Mouse (Mus musculus) hindlimb bud, embryonic 11.5 days (tissue): ENCODE data around the gene Oxld1.

Experiments
- DNase-seq: peaks from one replicate; pipeline ENCODE4 v3.0.0-alpha.2; 2012; ENCODE audit warnings: low read depth, low spot score; ENCODE audit errors: extremely low spot score

Oxld1 gene

GRCm38 (mm10) chr11:120457772-120458751, at the start of gene Oxld1, which contains the start of gene Ccdc137:
Gene Oxld1 (minus strand): TSS chr11:120458068.
Gene Ccdc137 (plus strand): TSS chr11:120458115.
- peak; percentile 41 for DNase-seq

- no peak for DNase-seq
Measured at GRCm38 (mm10) chr11:120506899-120507298, 49.0 kb upstream of the Oxld1 start.

- no peak for DNase-seq
Measured at GRCm38 (mm10) chr11:120505661-120506060, 47.8 kb upstream of the Oxld1 start.

DNA sequence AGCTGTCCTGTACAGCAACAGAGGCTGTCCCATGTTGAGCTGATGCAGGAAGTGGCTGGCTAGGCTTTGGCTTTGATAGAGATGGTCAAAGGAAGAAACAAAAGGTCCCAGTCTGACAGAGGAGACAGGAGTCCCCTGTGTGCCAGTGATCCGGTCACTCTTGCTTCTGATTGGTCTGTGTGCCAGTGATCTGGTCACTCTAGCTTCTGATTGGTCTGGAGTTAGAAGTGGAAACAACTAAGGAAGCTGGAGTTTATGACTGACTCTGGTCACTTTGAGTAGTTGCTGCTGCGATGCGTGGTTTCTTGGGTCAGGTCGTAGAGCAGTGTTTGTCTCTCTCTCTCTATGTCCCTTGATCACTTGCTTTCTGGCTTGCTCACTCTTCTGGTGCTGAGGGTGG, 43.8 kb upstream of the Oxld1 start:
- DNase-seq: no peak

GRCm38 (mm10) chr11:120501018-120501417, 43.1 kb upstream of the Oxld1 start:
- DNase-seq: no peak

- DNase-seq: no peak
Measured at GRCm38 (mm10) chr11:120500357-120500756, 42.5 kb upstream of the Oxld1 start.

GRCm38 (mm10) chr11:120499894-120500293, 42.0 kb upstream of the Oxld1 start:
- DNase-seq: no peak

DNA sequence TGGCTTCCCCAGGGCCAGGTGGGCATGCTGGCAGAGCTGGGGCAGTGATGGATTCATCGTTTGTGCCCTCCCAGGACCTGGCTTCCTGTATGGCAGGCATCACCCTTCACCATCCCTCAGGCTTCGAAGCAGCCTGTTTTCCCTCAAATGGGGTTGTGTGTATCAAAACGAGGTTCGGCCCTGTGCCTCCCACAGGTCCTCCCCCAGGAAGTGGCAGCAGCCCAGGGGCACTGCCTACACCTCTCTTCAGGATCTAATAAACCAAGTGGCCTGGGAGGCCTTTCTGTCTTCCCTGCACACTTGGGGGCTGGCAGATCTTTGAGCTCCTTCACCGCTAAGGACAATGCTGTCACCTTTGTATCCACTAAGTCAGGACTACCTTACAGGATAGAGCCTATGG, 41.0 kb upstream of the Oxld1 start:
- DNase-seq: no peak

DNA sequence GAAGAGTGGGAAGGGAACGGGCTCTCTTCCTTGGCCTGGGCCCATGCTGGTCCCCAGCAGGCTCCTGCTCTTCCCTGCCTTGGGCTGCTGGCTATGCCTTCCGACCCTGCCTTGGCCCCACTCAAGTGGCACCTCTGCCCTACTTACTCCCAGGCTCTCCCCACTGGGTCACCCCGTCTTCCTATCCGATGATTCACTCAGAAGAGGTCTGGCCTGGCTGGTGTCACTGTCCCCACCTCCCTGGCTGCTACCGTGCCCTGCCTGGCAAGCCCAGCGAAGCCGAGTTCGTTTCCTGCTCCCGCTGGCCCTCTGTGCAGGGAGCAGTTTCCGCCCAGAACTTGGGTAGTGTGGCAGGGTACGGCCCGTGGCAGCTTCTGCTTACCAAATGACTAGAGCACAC, 40.4 kb upstream of the Oxld1 start:
- DNase-seq: no peak

DNA sequence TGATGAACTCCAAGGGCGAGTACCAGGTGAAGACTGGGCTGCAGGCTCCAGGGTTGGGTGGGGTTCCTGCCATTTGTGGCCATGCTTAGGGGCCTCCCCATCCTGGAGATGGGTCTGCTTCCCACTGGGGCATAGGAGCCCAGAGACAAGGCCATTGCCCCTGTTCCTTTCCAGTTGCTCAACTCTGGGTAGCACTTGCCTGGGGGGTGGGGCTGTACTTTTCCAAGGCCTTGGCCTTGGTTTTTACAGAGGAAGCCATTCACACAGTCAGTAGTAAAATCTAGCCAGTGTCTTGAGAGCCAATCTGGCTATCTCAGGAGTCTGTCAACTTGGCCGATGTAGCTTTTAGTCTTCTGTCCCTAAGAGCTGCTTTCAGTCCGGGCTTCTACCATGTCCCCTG, 39.6 kb upstream of the Oxld1 start:
- DNase-seq: no peak

DNA sequence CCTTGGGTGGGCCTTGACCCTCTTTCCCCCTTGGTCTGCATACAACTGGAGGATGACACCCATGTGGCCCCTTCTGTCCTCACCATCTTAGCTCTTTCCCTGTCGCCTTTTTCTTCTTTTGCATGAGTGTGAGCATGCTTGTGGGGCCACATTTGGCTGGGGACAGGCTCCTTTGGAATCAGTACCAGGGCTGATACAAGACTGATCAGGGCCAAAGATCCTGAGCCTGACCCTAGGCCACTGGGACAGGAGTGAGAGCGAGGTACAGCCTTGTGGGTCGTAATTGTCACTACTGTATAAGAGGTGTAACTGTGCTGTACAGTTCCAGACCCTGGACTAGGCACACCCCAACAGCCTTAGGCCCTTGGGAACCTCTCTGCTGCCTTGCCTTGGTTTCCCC, 36.0 kb upstream of the Oxld1 start:
- no peak for DNase-seq

GRCm38 (mm10) chr11:120493351-120493750, 35.5 kb upstream of the Oxld1 start:
- no peak for DNase-seq

- DNase-seq: no peak
Measured at GRCm38 (mm10) chr11:120492878-120493203, 35.0 kb upstream of the Oxld1 start.

DNA sequence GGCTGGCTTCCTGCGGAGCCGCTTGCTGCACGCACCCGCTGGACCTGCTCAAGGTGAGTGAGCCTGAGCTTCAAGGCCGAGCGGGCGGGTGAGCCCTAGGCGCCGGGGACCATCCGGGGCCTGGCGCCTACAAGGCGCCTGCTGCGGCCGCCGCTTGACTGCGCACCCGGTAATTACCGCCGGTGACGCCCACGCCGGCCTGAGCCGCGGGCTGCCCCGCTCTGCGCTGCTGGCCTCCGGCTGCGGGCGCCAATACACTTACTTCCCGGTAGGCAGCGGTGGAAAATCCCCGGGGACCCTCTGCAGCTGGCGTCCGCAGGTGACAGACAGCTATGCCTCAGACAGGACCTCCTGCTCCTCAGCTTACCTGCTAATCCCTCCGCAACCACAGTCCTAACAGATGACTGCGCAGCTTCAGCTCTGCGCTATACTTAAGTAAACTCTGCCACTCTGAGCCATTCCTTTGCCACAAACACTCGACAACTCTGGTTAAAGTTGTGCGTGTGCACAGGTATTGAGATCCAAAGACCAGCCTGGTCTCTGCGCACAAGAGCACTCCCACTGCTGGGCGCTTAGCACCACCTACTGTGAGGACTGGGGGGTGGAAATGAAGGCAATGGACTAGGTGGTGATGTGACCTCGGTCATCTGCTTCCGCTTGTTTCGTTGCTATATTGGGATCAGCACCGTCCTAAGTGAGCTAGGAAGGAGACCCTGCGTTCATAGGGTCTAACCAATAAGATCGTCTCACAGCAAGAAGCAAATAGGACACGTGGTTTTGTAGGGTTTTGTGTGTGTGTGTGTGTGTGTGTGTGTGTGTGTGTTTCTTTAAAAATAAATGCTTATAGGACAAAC, 34.4 kb upstream of the Oxld1 start:
- DNase-seq: peak; percentile 41

DNA sequence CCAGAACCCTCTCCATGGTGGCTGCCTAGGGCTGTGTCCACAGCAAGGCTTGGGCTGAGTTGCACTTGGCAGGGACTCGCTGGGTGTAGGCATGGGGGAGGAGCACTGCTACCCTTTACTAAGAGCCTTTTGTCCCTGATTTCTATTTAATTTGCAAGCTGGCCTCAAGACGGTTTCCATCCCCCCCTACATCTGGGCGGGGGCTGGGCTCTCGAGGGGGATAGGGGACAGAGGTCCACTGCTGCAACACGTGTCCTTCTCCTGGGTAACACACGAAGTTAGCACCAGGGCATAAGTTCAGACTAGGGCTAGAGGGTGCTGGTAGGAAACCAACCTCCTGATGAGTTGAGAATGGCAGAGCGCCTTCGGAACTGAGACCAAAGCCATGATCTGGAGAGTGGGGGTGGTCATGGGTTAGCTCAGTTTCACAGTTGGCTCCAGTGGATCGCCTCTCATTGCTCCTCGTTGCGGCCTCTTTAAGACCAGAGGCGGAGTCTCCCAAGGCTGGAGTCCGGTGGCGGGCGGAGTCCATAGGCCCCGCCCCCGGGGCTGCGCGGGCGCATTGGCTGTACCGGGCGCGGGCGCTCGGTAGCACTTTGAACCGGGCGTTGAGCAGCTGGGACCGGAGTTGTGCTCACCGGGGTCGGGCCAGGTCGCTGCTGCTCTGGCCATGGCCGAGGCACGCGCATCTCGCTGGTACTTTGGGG, 33.6 kb upstream of the Oxld1 start, which contains the start of gene Slc25a10:
Slc25a10 (plus strand) TSS at position 524 of the 707 bp plus-strand sequence.
- DNase-seq: peak; percentile 56

- no peak for DNase-seq
Measured at GRCm38 (mm10) chr11:120490291-120491046, 32.6 kb upstream of the Oxld1 start.

- peak; percentile 79 for DNase-seq
Measured at GRCm38 (mm10) chr11:120489054-120489761, 31.3 kb upstream of the Oxld1 start.

GRCm38 (mm10) chr11:120488516-120488915, 30.6 kb upstream of the Oxld1 start:
- DNase-seq: no peak

- no peak for DNase-seq
Measured at GRCm38 (mm10) chr11:120485251-120485650, 27.4 kb upstream of the Oxld1 start.
